Mouse (Mus musculus) limb, embryonic 14.5 days (tissue): ENCODE measurements around the gene Mtrf1l. TPM values are rescaled to one million over a fixed set of nuclear protein-coding genes. Genes with fewer than 3 reads are reported as not detected.
A peak's percentile ranks its signal among the peaks of the same experiment; 100 is the strongest.

Source experiments
- ATAC-seq: fragments of 200-750 bp; cut with Nextera tagmentation; 2 replicates; pipeline ENCODE4 v1.8.0; 2017; ENCODE audit warnings: low read depth, moderate number of reproducible peaks, moderate TSS enrichment; ENCODE audit not compliant: low FRiP score
- DNase-seq: peaks from one replicate; pipeline ENCODE4 v3.0.0-alpha.2; 2015; ENCODE audit warnings: low spot score
- H3K27ac ChIP-seq: fragments of 300-500 bp; sonication (generic); replicated peaks from 2 replicates; pipeline ENCODE4 v1.5.1; 2014; ENCODE audit warnings: low read depth, mild to moderate bottlenecking, low read length, moderate library complexity, mixed read lengths
- H3K27me3 ChIP-seq: fragments of 300-500 bp; sonication (generic); 2 replicates; pipeline ENCODE4 v1.6.1; 2014; ENCODE audit warnings: low read length, mixed read lengths; ENCODE audit not compliant: control insufficient read depth, insufficient read depth
- H3K36me3 ChIP-seq: fragments of 300-500 bp; sonication (generic); 2 replicates; pipeline ENCODE4 v1.6.1; 2014; ENCODE audit warnings: mild to moderate bottlenecking, low read length, moderate library complexity, mixed read lengths; ENCODE audit not compliant: control insufficient read depth, insufficient read depth
- H3K4me1 ChIP-seq: fragments of 300-500 bp; sonication (generic); 2 replicates; pipeline ENCODE4 v1.6.1; 2014; ENCODE audit warnings: antibody characterized with exemption, low read length, mixed read lengths; ENCODE audit not compliant: control insufficient read depth, insufficient read depth
- H3K4me2 ChIP-seq: fragments of 300-500 bp; sonication (generic); replicated peaks from 2 replicates; pipeline ENCODE4 v1.6.1; 2014; ENCODE audit warnings: low read depth, mild to moderate bottlenecking, low read length, moderate library complexity; ENCODE audit not compliant: severe bottlenecking
- H3K4me3 ChIP-seq: fragments of 300-500 bp; sonication (generic); replicated peaks from 2 replicates; pipeline ENCODE4 v1.5.1; 2014; ENCODE audit warnings: low read length
- H3K9ac ChIP-seq: fragments of 300-500 bp; sonication (generic); 2 replicates; pipeline ENCODE4 v1.6.1; 2014; ENCODE audit warnings: mild to moderate bottlenecking, low read depth, low read length, moderate library complexity; ENCODE audit not compliant: severe bottlenecking
- H3K9me3 ChIP-seq: fragments of 300-500 bp; sonication (generic); 2 replicates; pipeline ENCODE4 v1.6.1; 2016; ENCODE audit warnings: low read length; ENCODE audit not compliant: control insufficient read depth
- POLR2A ChIP-seq: fragments of 200-500 bp; IDR thresholded peaks from 2 replicates; pipeline ENCODE4 v1.8.0; 2012; ENCODE audit warnings: inconsistent platforms, mild to moderate bottlenecking, moderate library complexity, borderline replicate concordance; ENCODE audit not compliant: insufficient read depth, insufficient read length; ENCODE audit errors: extremely low read depth
- WGBS: fragments of 180-500 bp; shearing (Covaris S2); extraction: QIAGEN DNeasy Blood & Tissue Kit; methylation state at CpG from one replicate; pipeline ENCODE4 v1.1.7; 2014; 5-methylcytosine and 5-hydroxymethylcytosine counted together
- polyA plus RNA-seq, 2 experiments: library from polyadenylated mRNA; depleted of rRNA in 1 of 2; stranded (reverse) in 1 of 2; unstranded in 1 of 2; fragments of >200 nt; fragmentation: Nextera tagmentation in 1 of 2; extraction: Ambion mirVana in 1 of 2; gene quantifications; 2 replicates each; pipeline versions ENCODE4 v1.2.1 to v1.2.3; 2012 to 2014

Mtrf1l gene
- 5.1 and 10.0 TPM in 2 replicates for polyA plus RNA-seq (2012; rRNA removed)
- polyA plus RNA-seq (2014; fragmentation: Nextera tagmentation; extraction: Ambion mirVana): 17.3 and 17.7 TPM in 2 replicates

DNA sequence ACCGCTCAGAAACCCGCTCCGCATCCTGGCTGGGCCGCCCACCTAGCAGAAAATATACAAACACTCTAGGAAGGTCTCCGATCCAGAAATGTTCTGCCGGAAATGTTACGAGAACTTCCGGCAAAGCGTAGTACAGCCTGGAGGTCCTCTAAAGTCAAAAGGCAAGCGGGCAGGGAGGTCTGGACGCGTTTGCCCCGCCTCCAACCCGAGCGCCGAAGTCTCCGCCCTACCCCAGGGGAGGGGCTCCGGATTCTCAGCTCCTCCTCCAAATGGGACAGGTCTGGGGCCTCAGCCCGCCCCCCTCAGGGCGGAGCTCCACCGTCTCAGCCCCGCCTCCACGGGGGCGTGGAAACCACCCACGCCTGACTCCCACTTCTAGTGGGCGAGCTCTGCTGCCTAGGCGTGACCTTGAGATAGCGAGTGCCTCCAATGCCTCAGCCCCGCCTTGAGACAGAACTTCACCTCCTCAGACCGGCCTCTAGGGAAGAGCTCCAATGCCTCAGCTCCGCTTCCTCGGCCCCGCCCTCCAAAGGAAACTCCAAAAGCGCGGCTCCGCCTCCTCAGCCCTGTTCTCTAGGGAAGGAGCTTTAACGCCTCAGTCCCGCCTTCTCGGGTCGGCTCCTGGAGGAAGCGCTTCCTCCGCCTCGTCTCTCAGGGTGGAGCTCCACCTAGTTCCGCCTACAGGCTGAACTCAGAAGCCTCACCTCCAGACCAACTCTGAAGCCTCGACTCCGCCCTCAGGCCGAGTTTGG lies at the start of gene Mtrf1l:
Mtrf1l (minus strand) TSS at position 171 of the 752 bp plus-strand sequence.
- Histone ChIP-seq H3K9ac (peak within 1 kb of the TSS; percentile 79), H3K9me3 (no peaks in the 10 kb centered on the region), H3K4me3 (peak within 1 kb of the TSS; percentile 89), H3K4me2 (peak within 1 kb of the TSS; percentile 61), H3K36me3 (peaks cover 22% of the 10 kb centered on the region), H3K27ac (peak within 1 kb of the TSS; percentile 85), H3K27me3 (no peaks in the 10 kb centered on the region), H3K4me1 (peaks cover 8% of the 10 kb centered on the region)
- ATAC-seq (peak; percentile 98), DNase-seq (peak; percentile 98)
- under 1% methylated on average over 46 of the region's 47 CpGs for WGBS
- TF ChIP-seq POLR2A: peak; percentile 50; the same call in 1 of the 2 replicates

DNA sequence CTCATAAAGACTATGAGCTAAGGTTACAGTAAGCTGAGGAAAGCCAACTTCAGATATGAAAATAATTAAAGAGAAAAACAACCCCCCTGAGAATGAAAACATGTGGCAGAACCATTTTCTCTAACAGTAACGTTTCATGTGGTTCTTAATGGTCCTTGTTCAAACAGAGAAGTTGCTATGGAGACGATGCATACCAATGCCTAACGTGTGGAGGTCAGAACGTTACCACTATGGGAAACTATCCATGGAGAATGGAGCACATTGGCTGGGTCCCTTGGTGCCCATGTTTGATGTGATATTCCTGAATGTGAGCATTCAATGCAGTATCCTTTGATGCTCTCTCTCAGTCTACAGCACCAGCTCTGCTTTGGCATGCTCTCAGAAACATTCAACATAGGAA lies 47.4 kb upstream of the Mtrf1l start:
- H3K4me1 ChIP-seq: 0 out of 2 replicates have a peak, but pooled peaks cover 4% of the 10 kb centered on the region
- WGBS: 27% methylated on average over 4 of the region's 4 CpGs
- H3K27me3 ChIP-seq: no peaks in the 10 kb centered on the region
- no peak overlapping the region for H3K27ac ChIP-seq
- H3K4me3 ChIP-seq: no peak overlapping the region
- no peak for ATAC-seq
- H3K9ac ChIP-seq: no peak overlapping the region
- H3K9me3 ChIP-seq: no peaks in the 10 kb centered on the region
- H3K36me3 ChIP-seq: no peaks in the 10 kb centered on the region
- TF ChIP-seq POLR2A: no peak
- DNase-seq: no peak
- no peak overlapping the region for H3K4me2 ChIP-seq

DNA sequence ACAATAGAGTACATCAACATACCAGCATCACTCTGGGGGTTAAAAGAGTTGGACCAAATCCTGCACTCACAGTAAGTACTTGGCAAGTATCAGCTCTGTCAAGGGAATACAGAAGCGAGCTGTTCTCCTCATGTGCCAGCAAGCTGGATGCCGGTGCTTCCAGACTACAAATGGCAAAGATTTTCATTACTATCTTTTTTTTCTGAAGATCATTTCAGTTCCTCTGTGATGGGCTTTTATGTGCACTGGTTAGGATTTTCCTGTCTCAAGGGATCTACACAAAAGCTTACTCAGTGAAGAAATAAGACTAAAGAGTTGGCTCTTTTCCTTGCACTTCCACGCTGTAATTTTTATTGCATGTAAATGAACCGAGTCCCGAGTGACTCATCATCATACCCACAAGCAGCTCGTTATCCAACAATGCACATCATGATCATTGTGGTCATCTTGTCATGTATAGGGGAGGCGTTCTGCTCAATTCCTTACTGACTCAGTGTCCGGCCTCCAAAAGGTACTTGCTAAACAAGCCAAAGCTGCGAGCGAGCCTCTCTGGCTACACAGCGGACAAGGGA lies 44.4 kb upstream of the Mtrf1l start:
- no peak for DNase-seq
- H3K4me1 ChIP-seq: 0 out of 2 replicates have a peak, but pooled peaks cover 4% of the 10 kb centered on the region
- no peaks in the 10 kb centered on the region for H3K9me3 ChIP-seq
- TF ChIP-seq POLR2A: no peak
- H3K36me3 ChIP-seq: no peaks in the 10 kb centered on the region
- no peaks in the 10 kb centered on the region for H3K27me3 ChIP-seq
- no peak for ATAC-seq
- WGBS: 66% methylated on average over 11 of the region's 11 CpGs
- H3K27ac ChIP-seq: no peak overlapping the region
- H3K4me3 ChIP-seq: no peak overlapping the region
- no peak overlapping the region for H3K4me2 ChIP-seq
- no peak overlapping the region for H3K9ac ChIP-seq

DNA sequence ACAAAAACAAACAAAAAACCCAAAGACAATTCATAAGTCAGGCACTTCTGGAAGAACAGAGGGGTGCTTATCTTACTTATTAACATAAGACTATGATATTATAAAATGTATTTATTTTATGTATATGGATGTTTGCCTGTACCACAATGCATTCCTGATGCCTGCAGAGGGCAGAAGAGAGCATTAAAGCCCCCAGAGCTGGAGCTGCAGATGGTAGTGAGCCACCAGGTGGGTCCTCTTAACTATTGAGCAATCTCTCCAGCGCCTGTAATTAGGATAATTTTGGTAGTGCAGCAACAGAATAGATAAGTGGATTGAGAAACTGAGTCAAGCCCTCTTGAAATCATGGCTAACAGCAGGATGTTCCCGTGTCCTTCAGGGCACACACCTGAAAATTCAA lies 42.3 kb upstream of the Mtrf1l start:
- H3K4me3 ChIP-seq: no peak overlapping the region
- no peak for TF ChIP-seq POLR2A
- no peaks in the 10 kb centered on the region for H3K36me3 ChIP-seq
- no peak for DNase-seq
- H3K27me3 ChIP-seq: no peaks in the 10 kb centered on the region
- H3K4me2 ChIP-seq: no peak overlapping the region
- H3K27ac ChIP-seq: no peak overlapping the region
- no peaks in the 10 kb centered on the region for H3K9me3 ChIP-seq
- no peak overlapping the region for H3K9ac ChIP-seq
- ATAC-seq: no peak
- H3K4me1 ChIP-seq: no peaks in the 10 kb centered on the region
- WGBS: 51% methylated on average over 2 of the region's 2 CpGs

DNA sequence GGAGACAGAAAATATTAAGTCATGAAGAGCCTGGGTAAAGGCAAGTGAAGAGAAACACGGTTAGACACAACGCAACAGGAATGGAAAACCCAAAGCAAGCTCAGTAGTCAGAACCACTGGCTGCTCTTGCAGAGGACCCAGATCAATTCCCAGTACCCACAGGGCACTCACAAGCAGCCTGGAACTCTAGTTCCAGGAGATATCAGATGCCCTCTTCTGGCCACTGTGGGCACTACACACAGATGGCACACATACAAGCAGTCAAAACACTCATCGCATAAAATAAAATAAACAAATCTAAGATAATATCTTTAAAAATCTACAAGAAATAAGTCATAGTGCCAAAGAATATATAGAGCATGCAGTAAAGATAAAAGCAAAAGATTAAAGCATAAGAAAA lies 39.0 kb upstream of the Mtrf1l start:
- Histone ChIP-seq H3K27me3 (no peaks in the 10 kb centered on the region), H3K9me3 (no peaks in the 10 kb centered on the region), H3K27ac (no peak overlapping the region), H3K36me3 (no peaks in the 10 kb centered on the region), H3K9ac (no peak overlapping the region), H3K4me1 (no peaks in the 10 kb centered on the region), H3K4me2 (no peak overlapping the region), H3K4me3 (no peak overlapping the region)
- TF ChIP-seq POLR2A: no peak
- WGBS: 94% methylated on average over 3 of the region's 3 CpGs
- no peak for DNase-seq
- no peak for ATAC-seq
